Mouse (Mus musculus) ES-Bruce4 (cell line): ENCODE results near the gene Sarm1. TPM values are rescaled to one million over a fixed set of nuclear protein-coding genes. Genes with fewer than 3 reads are reported as not detected.
"Not testable (repeated sequence)": the region's sequence is repeated elsewhere in the genome, so short reads cannot be mapped to it uniquely, and the experiment has no call there.

Experiments
- H3K27ac ChIP-seq: 2 replicates; pipeline ENCODE4 v1.5.1; 2012; ENCODE audit warnings: low read length, inconsistent platforms; ENCODE audit not compliant: insufficient read depth
- H3K27me3 ChIP-seq: 2 replicates; pipeline ENCODE4 v1.6.1; 2012; ENCODE audit warnings: mild to moderate bottlenecking, low read length, inconsistent platforms; ENCODE audit not compliant: control insufficient read depth, poor library complexity, insufficient read depth, severe bottlenecking
- H3K36me3 ChIP-seq: 2 replicates; pipeline ENCODE4 v1.6.1; 2012; ENCODE audit warnings: inconsistent platforms, mild to moderate bottlenecking, low read length, moderate library complexity; ENCODE audit not compliant: control insufficient read depth, poor library complexity, insufficient read depth, severe bottlenecking
- H3K4me1 ChIP-seq: one replicate; pipeline ENCODE4 v1.8.1; 2011; ENCODE audit warnings: low read length; ENCODE audit not compliant: control insufficient read depth, insufficient read depth
- H3K4me3 ChIP-seq: 2 replicates; pipeline ENCODE4 v1.5.1; 2011; ENCODE audit warnings: low read depth, mild to moderate bottlenecking, low read length
- H3K9ac ChIP-seq: 2 replicates; pipeline ENCODE4 v1.6.1; 2012; ENCODE audit warnings: low read depth, mild to moderate bottlenecking, inconsistent platforms; ENCODE audit not compliant: poor library complexity, severe bottlenecking
- H3K9me3 ChIP-seq: replicated peaks from 2 replicates; pipeline ENCODE4 v1.6.1; 2012; ENCODE audit warnings: mild to moderate bottlenecking, low read length, inconsistent platforms; ENCODE audit not compliant: control insufficient read depth, poor library complexity, insufficient read depth, severe bottlenecking
- CTCF ChIP-seq: IDR thresholded peaks from one replicate; pipeline ENCODE4 v1.8.1; 2011; ENCODE audit warnings: low read depth, low read length
- EP300 ChIP-seq: IDR thresholded peaks from 2 replicates; pipeline ENCODE4 v1.6.1; 2011; ENCODE audit warnings: low read depth, low read length; ENCODE audit not compliant: insufficient read depth
- POLR2A ChIP-seq: IDR thresholded peaks from one replicate; pipeline ENCODE4 v1.8.1; 2011; ENCODE audit warnings: low read length; ENCODE audit not compliant: insufficient read depth
- polyA plus RNA-seq: library from polyadenylated mRNA; stranded (reverse); fragments of >200 nt; gene quantifications from 2 replicates; pipeline ENCODE4 v1.2.4, GENCODE M21; 2011; ENCODE audit warnings: low read depth; ENCODE audit not compliant: missing spikeins, insufficient read depth, insufficient read length

Sarm1 gene
- polyA plus RNA-seq, 1 experiment: 2.0 TPM

GRCm38 (mm10) chr11:78535376-78536079, 38.0 kb upstream of the Sarm1 start:
- peak overlapping the region; percentile 58 for H3K9ac ChIP-seq
- H3K36me3 ChIP-seq: peaks cover 11% of the 10 kb centered on the region; the same call in 1 of the 2 replicates

GRCm38 (mm10) chr11:78534516-78534915, 37.0 kb upstream of the Sarm1 start:
- Histone ChIP-seq H3K4me1 (peaks cover 3% of the 10 kb centered on the region), H3K9ac (peak overlapping the region; percentile 58), H3K27ac (no peak overlapping the region), H3K9me3 (no peaks in the 10 kb centered on the region), H3K36me3 (0 out of 2 replicates have a peak, but pooled peaks cover 6% of the 10 kb centered on the region), H3K27me3 (no peaks in the 10 kb centered on the region), H3K4me3 (no peak overlapping the region)
- TF ChIP-seq CTCF (no peak), EP300 (no peak), POLR2A (no peak)

More at GRCm38 (mm10) chr11:78535376-78536079, 38.0 kb upstream of the Sarm1 start:
- H3K4me3 ChIP-seq: peak overlapping the region; percentile 91
- TF ChIP-seq CTCF (no peak), EP300 (no peak), POLR2A (no peak)
- no peaks in the 10 kb centered on the region for H3K9me3 ChIP-seq
- H3K27ac ChIP-seq: peak overlapping the region; percentile 42
- peaks cover 3% of the 10 kb centered on the region for H3K4me1 ChIP-seq
- no peaks in the 10 kb centered on the region for H3K27me3 ChIP-seq

GRCm38 (mm10) chr11:78531515-78531914, 34.0 kb upstream of the Sarm1 start:
- not testable (repeated sequence) for H3K27ac ChIP-seq, H3K4me3 ChIP-seq, H3K27me3 ChIP-seq, H3K4me1 ChIP-seq, H3K9ac ChIP-seq, H3K9me3 ChIP-seq
- peaks cover 24% of the 10 kb centered on the region for H3K36me3 ChIP-seq

- Histone ChIP-seq H3K4me1 (no peaks in the 10 kb centered on the region), H3K27ac (no peak overlapping the region), H3K9ac (no peak overlapping the region), H3K4me3 (no peak overlapping the region), H3K9me3 (no peaks in the 10 kb centered on the region), H3K36me3 (peaks cover 25% of the 10 kb centered on the region), H3K27me3 (no peaks in the 10 kb centered on the region)
- TF ChIP-seq CTCF: no peak
- no peak for TF ChIP-seq POLR2A
- no peak for TF ChIP-seq EP300
Observed at GRCm38 (mm10) chr11:78531046-78531445, 33.5 kb upstream of the Sarm1 start.

GRCm38 (mm10) chr11:78530001-78530400, 32.4 kb upstream of the Sarm1 start:
- H3K9ac ChIP-seq: no peak overlapping the region
- no peaks in the 10 kb centered on the region for H3K4me1 ChIP-seq
- H3K9me3 ChIP-seq: no peaks in the 10 kb centered on the region
- peaks cover 32% of the 10 kb centered on the region for H3K36me3 ChIP-seq
- no peak overlapping the region for H3K4me3 ChIP-seq
- H3K27me3 ChIP-seq: no peaks in the 10 kb centered on the region
- no peak for TF ChIP-seq POLR2A
- no peak overlapping the region for H3K27ac ChIP-seq

GRCm38 (mm10) chr11:78528714-78529113, 31.2 kb upstream of the Sarm1 start:
- Histone ChIP-seq H3K4me3 (no peak overlapping the region), H3K9ac (no peak overlapping the region), H3K36me3 (peaks cover 45% of the 10 kb centered on the region), H3K4me1 (no peaks in the 10 kb centered on the region), H3K9me3 (no peaks in the 10 kb centered on the region), H3K27me3 (no peaks in the 10 kb centered on the region), H3K27ac (no peak overlapping the region)
- TF ChIP-seq POLR2A (no peak), EP300 (no peak), CTCF (no peak)
